Mouse (Mus musculus) gastrocnemius, postnatal 36 days (tissue): ENCODE measurements around the gene Lrrc74b. TPM values are rescaled to one million over a fixed set of nuclear protein-coding genes. Genes with fewer than 3 reads are reported as not detected.
A peak's percentile ranks its signal among the peaks of the same experiment; 100 is the strongest.
"Not testable (repeated sequence)": the region's sequence is repeated elsewhere in the genome, so short reads cannot be mapped to it uniquely, and the experiment has no call there.

Experiments used
- DNase-seq, 2 experiments: peaks; one replicate each; pipeline ENCODE4 v3.0.0; 2022
- intact Hi-C: fragments of 180-260 bp; cut with DNase I; formaldehyde crosslinking; loops from one replicate; pipeline ENCODE4 v1.15.1; 2025
- long read RNA-seq, 2 experiments: library from polyadenylated mRNA; stranded (forward); transcript quantifications; one replicate each; pipeline ENCODE4 v2.0.0; 2021
- total RNA-seq, 2 experiments: library from RNA; stranded (reverse); gene quantifications; 2 replicates each; pipeline ENCODE4 v1.2.3; 2021

Lrrc74b gene
- 1 to 10 TPM; 1.0 to 1.6 TPM for total RNA-seq
- long read RNA-seq, experiment 1, partial matches to known transcripts, result 0 of 2 reads
- long read RNA-seq, experiment 1, other reads (novel, unspliced or antisense), result 2 of 2 reads
- long read RNA-seq, experiment 2, partial matches to known transcripts, result 1 of 3 reads
- long read RNA-seq, experiment 2, other reads (novel, unspliced or antisense), result 2 of 3 reads

DNA sequence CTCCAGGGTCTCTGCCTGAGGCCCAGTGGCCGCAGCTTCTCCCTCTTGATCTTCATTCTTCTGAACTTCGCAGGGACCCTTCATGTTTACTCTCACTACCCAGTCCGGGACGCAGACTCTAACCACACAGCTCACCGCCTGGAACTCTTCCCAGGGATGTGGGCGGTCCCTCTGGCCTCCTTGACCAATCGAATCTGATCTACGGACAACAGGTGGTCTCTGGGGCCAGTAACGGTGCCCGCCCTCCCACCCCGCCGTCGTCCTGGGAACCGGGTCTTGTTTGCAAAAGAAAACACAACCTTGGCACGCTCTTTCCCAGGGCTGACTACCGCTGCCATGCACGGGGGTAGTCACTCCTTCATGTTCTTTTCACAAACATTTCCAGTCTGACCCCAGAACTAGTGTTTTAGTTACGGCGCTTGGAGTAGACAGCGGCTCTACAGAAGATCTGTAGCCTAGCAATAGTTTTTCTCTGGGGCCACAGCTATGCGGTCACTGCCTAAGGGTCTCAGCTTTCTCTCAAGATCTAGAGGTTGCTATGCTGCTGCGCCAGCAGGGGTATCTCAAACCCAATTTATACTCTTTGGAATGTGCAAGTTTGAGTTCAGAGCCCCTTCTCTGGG is at the start of gene Lrrc74b:
TSS of gene Lrrc74b (minus strand) at position 120 of the 623 bp plus-strand sequence.
- intact Hi-C loops, result no loop called here

DNA sequence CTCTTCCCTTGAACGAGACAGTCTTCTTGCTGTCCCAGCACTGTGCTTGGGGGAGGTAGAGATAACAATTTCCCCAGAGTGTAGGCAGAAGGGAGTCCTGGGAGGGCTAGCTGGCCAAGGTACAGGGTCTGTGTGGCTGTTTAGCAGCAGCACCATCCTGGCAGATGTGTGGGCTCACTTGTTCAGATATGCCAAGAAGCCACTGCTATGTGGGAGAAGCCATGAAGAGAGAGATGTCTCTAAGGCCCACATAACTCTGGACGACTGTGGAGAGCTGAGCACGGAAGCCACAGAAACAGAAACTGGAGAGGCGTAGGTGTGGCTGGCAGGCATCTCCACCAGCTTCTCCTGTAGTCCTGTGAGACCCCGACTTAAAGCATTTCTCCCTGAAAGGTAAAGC is 44.6 kb upstream of the Lrrc74b start:
- DNase-seq, result no peak
- intact Hi-C loops, result no loop called here

More for the DNA sequence above, at the start of gene Lrrc74b:
- peak; percentile 63 to 69 for DNase-seq

DNA sequence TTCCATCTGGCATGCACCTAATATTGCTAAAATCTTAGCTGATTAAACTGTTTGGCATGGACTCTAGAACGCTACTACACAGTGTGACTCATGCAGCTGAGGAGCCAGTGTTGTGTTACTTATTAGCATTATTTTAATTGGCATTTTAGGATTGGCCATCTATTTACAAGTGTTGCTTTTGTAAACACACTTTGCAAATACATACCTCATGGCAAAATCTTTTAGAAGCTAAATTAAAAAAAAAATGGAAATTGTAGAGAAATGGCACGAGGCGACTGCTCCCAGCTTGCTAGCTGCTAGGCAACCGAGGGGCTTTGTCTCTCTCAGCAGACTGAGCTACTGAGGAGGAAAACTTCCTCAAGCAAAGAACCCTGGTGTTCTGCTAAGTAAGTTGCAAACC is 43.9 kb upstream of the Lrrc74b start:
- no peak for DNase-seq
- intact Hi-C loops, result no loop called here

DNA sequence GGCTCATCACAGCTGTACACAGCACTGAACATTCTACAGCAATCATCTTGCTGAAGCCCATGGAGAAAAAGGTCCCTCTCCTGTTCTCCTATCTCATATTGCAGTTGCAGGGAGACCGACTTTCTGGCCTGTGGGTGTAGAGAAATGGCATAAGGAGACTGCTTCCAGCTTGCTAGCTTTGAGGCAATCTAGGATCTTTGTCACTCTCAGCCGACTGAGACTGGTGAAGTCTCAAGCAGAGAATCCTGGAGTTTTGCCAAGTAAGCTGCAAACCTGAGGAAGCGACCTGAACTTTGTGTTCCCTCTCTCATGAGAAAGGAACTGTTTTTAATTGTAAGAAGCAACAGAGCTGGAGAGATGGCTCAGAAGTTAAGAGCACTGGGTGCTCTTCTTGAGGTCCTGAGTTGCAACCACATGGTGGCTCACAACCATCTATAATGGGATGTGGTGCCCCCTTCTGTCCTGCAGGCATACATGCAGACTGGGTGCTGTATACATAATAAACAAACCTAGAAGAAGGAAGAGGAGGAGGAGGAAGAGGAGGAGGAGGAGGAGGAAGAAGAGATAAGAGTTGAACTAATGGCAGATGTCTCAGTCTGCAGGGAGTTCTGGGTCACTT is 40.0 kb upstream of the Lrrc74b start:
- intact Hi-C loops, result no loop called here
- no peak for DNase-seq

DNA sequence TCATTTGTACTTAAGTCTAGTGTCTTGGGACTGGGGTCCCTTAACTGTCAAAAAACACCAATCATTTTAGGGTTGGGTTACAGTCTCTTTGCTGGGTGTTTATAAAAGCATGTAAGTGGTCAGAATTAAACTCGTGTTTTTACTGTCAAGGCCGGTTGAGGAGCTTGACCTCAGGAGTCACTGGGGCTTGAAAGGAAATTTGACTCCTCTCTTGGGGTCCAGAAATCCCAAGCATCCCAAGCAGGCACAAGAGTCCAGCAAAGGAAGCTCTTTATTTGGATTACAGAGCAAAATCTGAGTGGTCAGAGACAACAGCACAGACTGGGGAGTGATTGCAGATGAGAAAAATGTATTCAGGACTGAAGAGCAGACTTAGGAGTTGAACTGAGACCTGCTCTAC is 29.7 kb upstream of the Lrrc74b start:
- DNase-seq, result no peak
- intact Hi-C loops, result no loop called here

DNA sequence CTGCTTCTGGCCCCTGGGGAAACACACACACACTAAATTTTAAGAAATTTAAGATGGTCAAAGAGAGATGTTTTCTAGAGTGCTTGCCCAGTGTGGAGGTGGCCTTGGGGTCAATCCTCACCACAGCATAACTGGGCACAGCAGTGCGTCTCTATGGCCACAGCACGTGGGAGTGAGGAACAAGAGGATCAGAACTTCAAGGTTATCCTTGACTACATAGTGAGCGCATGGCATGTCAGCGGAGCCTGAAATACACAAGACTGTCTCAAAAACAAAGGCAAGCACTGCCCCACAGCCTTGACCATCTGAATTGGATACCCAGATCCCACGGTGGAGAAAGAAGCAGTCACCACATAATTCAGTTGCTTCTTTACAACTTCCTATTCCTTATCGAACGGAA is 23.5 kb upstream of the Lrrc74b start:
- intact Hi-C loops, result no loop called here
- no peak for DNase-seq

DNA sequence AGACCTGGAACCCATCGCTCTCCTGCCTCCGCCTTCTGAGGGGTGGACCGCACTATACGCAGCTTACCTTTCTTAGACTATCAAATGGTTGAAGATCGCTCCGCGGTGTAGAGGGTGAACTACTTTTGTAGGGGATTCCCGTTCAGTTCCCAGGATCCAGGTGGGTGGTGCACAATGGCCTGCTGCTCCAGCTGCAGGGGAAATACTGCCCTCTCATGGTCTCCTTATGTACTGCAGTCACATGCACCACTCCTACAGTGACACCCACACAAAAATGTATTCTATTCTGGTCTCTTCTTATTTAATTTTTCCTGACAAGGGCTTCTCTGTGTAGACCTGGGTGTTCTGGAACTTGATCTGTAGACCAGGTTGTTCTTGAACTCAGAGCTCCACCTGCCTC is 22.0 kb upstream of the Lrrc74b start, which contains the start of gene Slc7a4:
TSS of gene Slc7a4 (minus strand) at position 151 of the 400 bp plus-strand sequence.
- intact Hi-C loops, result no loop called here
- DNase-seq, result no peak

DNA sequence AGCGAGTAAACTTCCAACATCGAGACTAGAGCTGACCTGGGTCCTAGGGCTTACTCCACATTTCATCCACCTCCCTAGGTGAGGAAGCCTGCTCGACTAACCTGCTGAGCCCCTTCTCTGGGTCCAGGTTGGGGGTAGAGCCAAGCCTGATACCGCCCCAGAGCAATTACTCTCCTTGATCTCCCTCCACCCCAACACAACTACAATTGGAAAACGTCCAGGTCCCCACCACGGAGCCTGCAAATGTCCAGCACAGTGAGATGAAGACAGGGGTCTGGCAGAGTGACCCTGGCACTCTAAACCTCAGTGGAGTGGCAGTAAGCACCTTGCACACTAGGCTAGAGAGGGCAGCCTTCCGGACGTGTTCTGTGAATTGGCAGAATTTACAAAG is 15.8 kb upstream of the Lrrc74b start:
- intact Hi-C loops, result no loop called here
- no peak for DNase-seq

DNA sequence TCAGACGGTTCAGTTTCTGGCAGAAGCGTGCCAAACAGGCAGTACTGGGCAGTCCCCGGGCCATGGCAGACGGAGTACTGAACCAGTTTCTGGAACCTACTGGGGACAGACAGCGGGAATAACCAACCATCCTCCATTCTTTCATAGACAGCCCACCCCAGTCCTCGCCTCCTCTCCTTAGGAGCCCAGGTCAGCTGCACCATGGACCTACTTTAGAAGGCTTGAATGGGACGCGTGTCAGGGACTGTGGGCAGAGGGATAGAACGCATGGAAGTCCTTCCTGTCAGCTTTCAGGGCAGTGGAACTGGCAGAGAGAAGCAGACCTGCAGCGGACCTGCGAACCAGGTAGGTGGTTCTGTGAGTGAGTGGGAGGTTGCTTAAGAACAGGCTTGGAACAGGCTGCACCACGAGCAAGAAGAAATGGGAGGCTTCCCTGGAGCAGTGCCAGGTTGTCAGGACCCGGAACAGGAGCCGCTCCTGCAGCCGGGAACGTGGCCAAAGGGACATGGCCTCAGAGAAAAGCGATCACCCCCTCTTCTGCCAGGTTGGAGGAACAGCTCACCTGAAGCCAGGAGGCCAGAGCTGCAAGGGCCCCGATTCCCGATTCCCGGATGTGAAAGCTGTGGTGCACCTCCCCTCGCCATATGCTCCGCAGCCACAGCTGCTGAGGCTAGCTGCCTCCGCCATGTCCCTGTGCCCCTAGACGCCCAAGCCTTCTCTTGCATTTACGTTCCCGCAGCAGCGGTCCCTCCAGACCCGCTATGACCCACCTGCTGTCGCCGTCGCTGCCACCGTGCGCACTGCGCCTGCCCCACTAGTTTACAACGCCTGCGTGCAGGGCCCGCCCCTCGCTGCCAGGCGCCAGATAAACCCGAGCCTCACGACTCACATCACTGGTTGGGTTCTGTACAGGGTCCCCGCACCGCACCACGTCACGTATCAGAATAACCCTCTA is 15.1 kb upstream of the Lrrc74b start:
- intact Hi-C loops, result no loop called here
- DNase-seq, result peak in 1 of 2 experiments; percentile 40

DNA sequence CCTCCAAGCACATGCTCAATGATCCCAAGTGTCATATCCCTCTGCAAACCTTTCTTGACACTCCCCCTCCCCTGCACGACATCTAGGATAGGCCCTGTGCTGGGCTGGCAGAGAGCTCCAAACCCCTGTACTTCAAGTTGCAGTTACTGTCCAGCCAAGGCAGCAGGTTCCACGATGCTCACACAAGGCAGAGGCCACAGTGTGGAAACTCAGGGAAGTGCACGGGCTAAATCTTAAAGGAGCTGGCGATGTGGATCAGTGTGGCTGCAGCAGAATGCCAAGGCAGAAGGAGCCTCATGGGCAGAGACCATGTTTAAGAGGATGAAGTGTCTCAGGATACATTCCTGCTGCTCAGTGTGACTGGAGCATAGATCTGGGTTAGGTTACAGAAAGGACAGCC is 5.1 kb upstream of the Lrrc74b start:
- intact Hi-C loops, result no loop called here
- DNase-seq, result no peak

DNA sequence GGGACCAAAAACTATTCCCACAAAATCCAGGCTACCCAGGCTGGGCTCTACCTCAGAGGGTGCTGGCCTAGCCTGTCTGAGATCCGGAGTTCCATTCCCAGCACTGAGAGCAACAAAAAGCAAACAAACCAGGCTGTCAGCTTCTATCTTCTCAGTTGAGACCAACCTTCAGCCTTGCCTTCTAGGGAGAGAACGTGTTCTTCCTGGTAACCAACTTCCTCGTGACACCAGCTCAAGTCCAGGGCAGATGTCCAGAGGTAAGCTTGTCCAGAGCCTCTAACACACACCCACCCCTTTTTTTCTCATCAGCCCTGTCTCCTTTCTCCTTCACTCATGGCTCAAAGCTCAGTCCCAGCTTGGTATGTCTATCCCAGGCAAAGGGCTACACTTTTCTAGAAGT is 3.7 kb upstream of the Lrrc74b start:
- no peak for DNase-seq
- intact Hi-C loops, result no loop called here

DNA sequence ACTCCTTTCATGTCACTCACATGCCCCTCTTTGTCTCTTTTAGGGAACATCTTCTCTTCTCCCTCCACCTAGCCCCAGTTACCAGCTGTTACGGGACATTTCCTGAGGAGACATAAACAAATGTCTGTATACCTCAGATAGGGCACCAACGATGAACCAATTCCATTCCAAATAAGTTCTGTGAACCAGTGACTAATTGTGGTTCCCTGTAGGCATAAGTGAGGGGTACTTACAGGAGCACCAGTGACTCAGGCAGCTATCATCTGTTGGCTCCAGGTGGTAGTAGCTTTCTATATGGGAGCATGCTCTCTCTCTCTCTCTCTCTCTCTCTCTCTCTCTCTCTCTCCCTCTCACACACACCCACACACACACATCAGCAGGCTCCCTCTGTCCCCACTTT is 3.2 kb upstream of the Lrrc74b start:
- DNase-seq, result no peak
- intact Hi-C loops, result no loop called here

DNA sequence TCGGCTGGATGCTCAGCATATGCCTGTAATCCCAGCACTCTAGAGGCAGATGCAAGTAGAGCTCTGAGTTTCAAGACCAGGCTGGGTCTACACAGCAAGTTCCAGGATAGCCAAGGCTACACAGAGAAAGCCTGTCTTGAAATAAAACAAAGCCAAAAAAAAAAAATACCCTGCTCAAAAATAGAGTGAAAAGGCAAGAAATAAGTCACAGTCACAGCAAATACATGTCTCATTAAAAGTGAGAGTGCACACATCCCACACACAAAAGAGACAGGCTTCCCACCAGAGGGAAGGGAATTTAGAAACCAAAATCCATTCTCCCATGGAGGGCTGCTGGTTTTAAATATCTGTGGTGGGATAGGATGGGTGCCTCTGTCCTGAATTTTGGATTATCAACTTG is 2.5 kb upstream of the Lrrc74b start:
- no peak for DNase-seq
- intact Hi-C loops, result no loop called here

DNA sequence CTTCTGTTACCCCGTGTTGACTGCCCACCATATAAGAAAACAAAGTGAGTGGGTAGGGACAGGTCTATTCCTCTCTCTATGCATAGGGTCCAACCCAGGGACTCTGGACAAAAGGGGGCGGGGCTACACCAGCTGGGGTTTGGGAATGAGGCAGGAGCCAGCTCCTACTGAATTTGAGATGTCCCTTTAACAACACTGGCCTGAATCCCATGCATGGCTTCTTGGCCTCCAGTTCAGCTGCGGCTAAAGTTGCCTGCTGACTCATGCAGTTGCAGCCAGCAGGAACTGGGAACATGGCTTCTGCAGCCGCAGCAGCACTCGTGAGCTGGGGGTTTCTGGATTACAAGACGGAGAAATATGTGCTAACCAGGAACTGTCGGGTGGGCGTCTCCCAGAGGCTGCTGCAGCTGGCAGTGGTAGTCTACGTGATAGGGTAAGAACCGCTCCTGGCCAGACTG is 733 bp upstream of the Lrrc74b start, which contains the start of gene P2rx6:
TSS of gene P2rx6 (plus strand) at position 135 of the 458 bp plus-strand sequence.
- intact Hi-C loops, result no loop called here

DNA sequence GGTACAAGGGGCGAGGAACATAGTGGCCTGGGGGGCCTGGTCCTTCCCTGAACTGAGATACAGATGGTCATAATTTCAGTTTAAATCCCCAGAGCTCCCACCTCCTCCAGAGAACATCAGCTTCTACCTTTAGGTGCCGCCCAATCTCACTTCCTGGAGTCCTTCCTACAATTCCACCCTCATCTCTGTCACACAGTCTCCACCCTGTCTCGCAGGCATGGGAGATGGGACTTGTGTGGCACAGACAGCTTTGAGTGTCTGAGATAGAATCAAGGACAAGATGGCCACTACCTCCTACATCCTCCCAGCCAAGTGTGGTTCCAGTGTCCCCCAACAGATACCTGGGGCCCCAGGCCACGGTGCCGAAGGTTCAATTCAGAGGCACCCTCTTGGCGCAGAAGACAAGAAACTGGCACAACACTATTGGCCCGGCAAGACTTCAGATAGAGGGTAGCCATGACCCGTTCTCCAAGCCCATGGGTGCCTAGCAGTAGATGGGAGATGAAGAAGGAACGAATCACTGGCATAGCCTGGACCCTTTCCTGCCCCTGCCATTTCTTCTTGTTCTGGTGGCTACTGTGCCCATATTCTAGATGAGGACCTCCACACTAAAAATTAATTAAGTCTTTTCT is 1.5 kb downstream of the Lrrc74b start:
- intact Hi-C loops, result loop anchor here (1.0 kb wide), 1 partner anchor 60 kb away; the partner anchor contains the start of gene Smpd4
- no peak for DNase-seq

More for the DNA sequence above, 733 bp upstream of the Lrrc74b start, which contains the start of gene P2rx6:
- peak; percentile 57 to 65 for DNase-seq

DNA sequence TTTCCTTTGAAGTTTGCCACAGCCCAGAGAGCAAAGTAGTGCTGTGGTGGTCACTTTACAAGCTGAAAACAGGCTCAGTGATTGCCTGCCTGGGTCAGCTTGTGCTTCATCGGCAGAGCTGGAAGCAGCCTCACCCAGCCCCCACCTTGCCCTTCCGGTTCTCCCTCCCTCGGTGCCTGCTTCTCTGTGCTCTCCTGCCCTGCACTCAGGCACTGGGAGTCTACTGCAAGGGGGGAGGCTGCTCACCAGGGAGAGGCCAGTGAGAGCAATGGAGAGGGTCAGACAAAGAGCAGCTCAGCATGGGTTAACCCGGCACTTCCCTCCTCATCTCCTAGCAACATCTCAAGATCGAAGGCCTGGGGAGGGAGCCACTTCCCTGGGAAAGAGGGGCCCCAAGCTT is 2.2 kb downstream of the Lrrc74b start:
- intact Hi-C loops, result no loop called here
- DNase-seq, result no peak

DNA sequence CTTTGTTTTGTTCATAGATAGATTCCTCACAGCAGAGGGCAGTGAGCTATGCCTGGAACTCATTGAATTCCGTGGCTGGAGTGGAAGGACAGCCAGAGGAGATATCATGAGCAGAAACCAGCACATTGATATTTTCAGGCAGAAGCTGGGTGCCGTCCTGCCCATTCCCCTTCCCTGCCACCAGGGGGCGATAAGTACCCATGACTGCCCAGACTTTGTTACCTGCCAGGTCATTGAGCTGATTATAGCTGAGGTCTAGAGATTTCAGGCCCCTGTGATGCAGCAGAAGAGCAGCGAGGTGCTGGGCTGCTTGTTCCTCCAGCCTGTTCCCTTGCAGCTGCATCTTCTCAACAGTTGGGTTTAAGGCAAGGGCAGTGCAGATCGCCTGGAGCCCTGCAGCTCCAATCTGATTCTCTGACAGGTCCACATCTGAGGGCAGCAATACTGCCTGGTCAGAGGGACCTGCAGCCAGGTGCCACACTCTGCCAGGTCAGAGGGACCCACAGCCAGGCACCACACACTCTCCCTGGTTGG is 3.0 kb downstream of the Lrrc74b start:
- intact Hi-C loops, result no loop called here
- DNase-seq, result peak; percentile 43 to 49

DNA sequence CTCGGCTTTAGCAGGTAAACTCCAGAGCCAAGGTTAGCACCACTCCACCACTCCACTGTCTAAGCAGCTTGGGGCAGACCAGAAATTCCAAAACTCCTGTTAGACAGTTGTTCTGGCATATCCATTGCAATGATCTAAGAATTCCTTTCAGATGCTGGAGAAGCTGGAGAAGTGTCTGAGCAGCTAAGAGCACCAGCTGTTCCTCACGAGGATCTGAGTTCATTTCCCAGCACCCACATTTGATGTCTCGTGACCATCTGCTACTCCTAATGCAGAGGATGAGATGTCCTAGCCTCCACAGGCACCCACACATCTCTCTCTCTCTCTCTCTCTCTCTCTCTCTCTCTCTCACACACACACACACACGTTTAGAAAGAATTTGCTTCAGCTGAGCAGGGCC is 4.1 kb downstream of the Lrrc74b start:
- intact Hi-C loops, result no loop called here
- no peak for DNase-seq

DNA sequence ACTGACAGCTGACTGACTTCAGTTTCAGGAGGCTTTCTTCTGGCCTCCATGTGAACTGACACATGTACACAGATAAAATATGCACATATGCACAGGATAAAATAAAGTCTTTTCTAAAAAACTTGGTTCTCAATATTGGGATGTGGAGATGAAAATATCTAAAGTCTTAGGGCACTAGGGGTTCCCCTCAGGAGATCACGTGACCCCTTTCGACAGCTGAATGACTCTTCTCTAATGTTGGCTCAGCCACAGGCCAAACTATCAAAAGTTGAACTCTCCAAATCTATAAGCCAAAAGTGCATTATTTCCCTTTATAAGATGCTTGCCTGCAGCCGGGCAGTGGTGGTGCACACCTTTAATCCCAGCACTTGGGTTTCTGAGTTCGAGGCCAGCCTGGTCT is 4.9 kb downstream of the Lrrc74b start:
- intact Hi-C loops, result no loop called here
- no peak for DNase-seq

DNA sequence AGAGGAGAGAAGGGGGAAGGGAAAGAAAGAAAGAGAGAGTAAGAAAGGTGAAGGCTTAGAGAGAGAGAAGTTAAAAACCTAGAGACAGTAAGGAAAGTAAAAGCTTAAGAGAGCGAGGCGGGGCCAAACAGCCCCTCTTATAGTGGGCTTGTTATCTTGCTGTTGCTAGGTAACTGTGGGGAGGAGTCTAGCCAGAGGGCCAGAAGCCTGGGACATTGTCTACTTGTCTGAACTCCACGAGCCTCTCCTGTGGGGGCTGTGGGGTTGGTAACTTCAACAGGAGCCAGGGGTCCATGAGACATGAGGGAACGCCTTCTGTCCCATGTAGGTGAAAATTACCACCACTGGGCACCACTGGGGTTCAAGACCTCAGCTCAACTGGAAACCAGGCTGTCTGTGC is 6.3 kb downstream of the Lrrc74b start:
- DNase-seq, intact Hi-C loops: not testable (repeated sequence)
